Mouse (Mus musculus) stomach, embryonic 15.5 days (tissue): ENCODE measurements at regions not wholly inside any gene's neighbourhood (a gene's known extent, or its start where the extent isn't known, plus 50 kb on each side); places are given as distances from the start of the nearest gene placed in this dataset.
"Not testable (repeated sequence)": the region's sequence is repeated elsewhere in the genome, so short reads cannot be mapped to it uniquely, and the experiment has no call there.

Experiments
- ATAC-seq: fragments of 200-750 bp; cut with Nextera tagmentation; 2 replicates; pipeline ENCODE4 v1.8.0; 2017; ENCODE audit warnings: low read depth, moderate number of reproducible peaks, moderate TSS enrichment; ENCODE audit not compliant: insufficient read depth, low FRiP score
- H3K27ac ChIP-seq: fragments of 300-500 bp; sonication (generic); 2 replicates; pipeline ENCODE4 v1.5.1; 2015; ENCODE audit warnings: mild to moderate bottlenecking, inconsistent platforms
- H3K27me3 ChIP-seq: fragments of 300-500 bp; sonication (generic); replicated peaks from 2 replicates; pipeline ENCODE4 v1.6.1; 2015; ENCODE audit warnings: inconsistent platforms
- H3K36me3 ChIP-seq: fragments of 300-500 bp; sonication (generic); 2 replicates; pipeline ENCODE4 v1.6.1; 2015; ENCODE audit warnings: inconsistent platforms
- H3K4me1 ChIP-seq: fragments of 300-500 bp; sonication (generic); 2 replicates; pipeline ENCODE4 v1.6.1; 2015; ENCODE audit warnings: inconsistent platforms
- H3K4me2 ChIP-seq: fragments of 300-500 bp; sonication (generic); 2 replicates; pipeline ENCODE4 v1.6.1; 2015; ENCODE audit warnings: mild to moderate bottlenecking, inconsistent platforms
- H3K4me3 ChIP-seq: fragments of 300-500 bp; sonication (generic); replicated peaks from 2 replicates; pipeline ENCODE4 v1.5.1; 2015; ENCODE audit warnings: inconsistent platforms
- H3K9ac ChIP-seq: fragments of 300-500 bp; sonication (generic); 2 replicates; pipeline ENCODE4 v1.6.1; 2015; ENCODE audit warnings: inconsistent platforms
- H3K9me3 ChIP-seq: fragments of 300-500 bp; sonication (generic); 2 replicates; pipeline ENCODE4 v1.6.1; 2016; ENCODE audit warnings: inconsistent platforms
- WGBS: fragments of 180-500 bp; shearing (Covaris S2); methylation state at CpG from one replicate; pipeline ENCODE4 v1.1.7; 2015; 5-methylcytosine and 5-hydroxymethylcytosine counted together

DNA sequence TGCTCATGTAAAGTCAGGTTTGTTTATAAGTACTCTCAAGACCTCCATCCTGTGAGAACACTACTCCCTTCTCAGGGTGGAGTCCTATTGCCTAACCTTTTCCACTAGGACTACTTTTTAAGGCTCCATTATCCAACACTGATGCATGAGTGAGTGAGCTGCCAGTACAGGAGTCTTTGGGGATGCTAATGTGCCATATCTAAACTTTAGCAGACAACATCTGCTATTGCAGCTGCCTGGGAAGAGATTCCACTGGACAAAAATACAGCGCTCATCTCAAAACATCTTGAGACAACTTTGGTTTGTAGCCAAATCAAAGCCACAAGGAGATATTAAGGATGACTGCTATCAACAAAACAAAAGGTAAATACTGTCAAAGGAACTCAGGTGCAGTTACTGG lies 52.3 kb upstream of the Gm10985 start:
- WGBS, result 90% methylated on average over 1 of the region's 1 CpGs
- Histone ChIP-seq H3K9ac (no peak overlapping the region), H3K27me3 (no peaks in the 10 kb centered on the region), H3K4me2 (no peak overlapping the region), H3K4me1 (no peaks in the 10 kb centered on the region), H3K9me3 (no peaks in the 10 kb centered on the region), H3K36me3 (no peaks in the 10 kb centered on the region), H3K27ac (no peak overlapping the region), H3K4me3 (no peak overlapping the region)
- ATAC-seq, result no peak

- Histone ChIP-seq H3K36me3 (no peaks in the 10 kb centered on the region), H3K27ac (no peak overlapping the region), H3K4me1 (no peaks in the 10 kb centered on the region), H3K9me3 (no peaks in the 10 kb centered on the region), H3K27me3 (no peaks in the 10 kb centered on the region), H3K4me3 (no peak overlapping the region), H3K4me2 (no peak overlapping the region), H3K9ac (no peak overlapping the region)
- no peak for ATAC-seq
These were observed 55.2 kb upstream of the Gm10985 start for GRCm38 (mm10) chr3:53789706-53790105.

GRCm38 (mm10) chr3:53785201-53785600 lies 59.7 kb upstream of the Gm10985 start:
- Histone ChIP-seq H3K36me3 (no peaks in the 10 kb centered on the region), H3K9me3 (no peaks in the 10 kb centered on the region), H3K27ac (no peak overlapping the region), H3K9ac (no peak overlapping the region), H3K4me1 (no peaks in the 10 kb centered on the region), H3K4me3 (no peak overlapping the region), H3K4me2 (no peak overlapping the region), H3K27me3 (no peaks in the 10 kb centered on the region)
- WGBS, result 50% methylated on average over 3 of the region's 3 CpGs
- no peak for ATAC-seq

DNA sequence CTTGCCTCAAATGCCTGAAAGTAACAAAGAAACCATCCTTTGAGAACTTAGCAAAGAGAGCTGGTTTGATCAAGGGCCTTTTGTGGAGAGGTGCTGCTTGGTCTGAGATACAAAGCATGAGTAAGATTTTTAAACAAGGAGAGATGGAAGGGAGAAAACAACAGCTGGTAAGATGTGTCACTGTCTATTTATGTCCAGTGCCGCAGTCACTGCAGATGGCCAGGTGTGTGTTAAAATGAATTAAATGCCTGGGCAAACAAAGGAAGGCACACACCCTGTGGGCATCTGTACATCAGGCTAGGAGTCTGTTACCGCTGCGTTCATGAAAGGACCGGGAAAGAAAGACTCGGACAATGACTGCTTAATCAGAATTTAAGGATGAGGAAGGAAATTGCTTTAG lies 68.2 kb upstream of the Gm10985 start:
- no peak overlapping the region for H3K9ac ChIP-seq
- H3K27me3 ChIP-seq, result no peaks in the 10 kb centered on the region
- no peaks in the 10 kb centered on the region for H3K36me3 ChIP-seq
- no peaks in the 10 kb centered on the region for H3K9me3 ChIP-seq
- ATAC-seq, result no peak
- no peaks in the 10 kb centered on the region for H3K4me1 ChIP-seq
- H3K4me2 ChIP-seq, result no peak overlapping the region
- H3K27ac ChIP-seq, result no peak overlapping the region
- no peak overlapping the region for H3K4me3 ChIP-seq
- WGBS, result 76% methylated on average over 5 of the region's 5 CpGs

GRCm38 (mm10) chr3:53767601-53768000 lies 77.3 kb upstream of the Gm10985 start:
- Histone ChIP-seq H3K9ac (no peak overlapping the region), H3K9me3 (no peaks in the 10 kb centered on the region), H3K27me3 (no peaks in the 10 kb centered on the region), H3K27ac (no peak overlapping the region), H3K36me3 (no peaks in the 10 kb centered on the region), H3K4me3 (no peak overlapping the region), H3K4me2 (no peak overlapping the region), H3K4me1 (no peaks in the 10 kb centered on the region)
- ATAC-seq, result peak; percentile 35; the same call in 1 of the 2 replicates

DNA sequence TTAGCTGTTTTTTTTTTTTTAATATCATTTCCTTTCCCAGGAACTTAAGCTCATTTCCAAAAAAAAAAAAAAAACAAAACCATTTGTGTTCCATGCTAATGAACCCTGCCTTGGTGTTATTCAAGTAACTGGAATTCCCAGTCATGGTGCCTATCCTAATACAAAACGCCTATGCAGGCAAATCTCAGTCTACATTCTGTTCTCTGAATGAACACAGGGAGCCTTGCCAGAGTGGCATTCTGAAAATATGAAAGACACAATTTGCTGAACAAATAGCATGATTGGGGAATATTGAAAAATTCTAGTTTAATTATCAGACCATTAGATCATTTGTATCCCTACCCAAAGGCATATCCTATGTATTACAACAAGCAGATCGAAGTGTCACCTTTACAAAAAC lies 80.9 kb upstream of the Gm10985 start:
- no peak overlapping the region for H3K4me3 ChIP-seq
- no peak overlapping the region for H3K9ac ChIP-seq
- WGBS, result 85% methylated on average over 2 of the region's 2 CpGs
- no peaks in the 10 kb centered on the region for H3K4me1 ChIP-seq
- no peak overlapping the region for H3K27ac ChIP-seq
- no peaks in the 10 kb centered on the region for H3K36me3 ChIP-seq
- no peaks in the 10 kb centered on the region for H3K9me3 ChIP-seq
- no peaks in the 10 kb centered on the region for H3K27me3 ChIP-seq
- no peak for ATAC-seq
- H3K4me2 ChIP-seq, result no peak overlapping the region

DNA sequence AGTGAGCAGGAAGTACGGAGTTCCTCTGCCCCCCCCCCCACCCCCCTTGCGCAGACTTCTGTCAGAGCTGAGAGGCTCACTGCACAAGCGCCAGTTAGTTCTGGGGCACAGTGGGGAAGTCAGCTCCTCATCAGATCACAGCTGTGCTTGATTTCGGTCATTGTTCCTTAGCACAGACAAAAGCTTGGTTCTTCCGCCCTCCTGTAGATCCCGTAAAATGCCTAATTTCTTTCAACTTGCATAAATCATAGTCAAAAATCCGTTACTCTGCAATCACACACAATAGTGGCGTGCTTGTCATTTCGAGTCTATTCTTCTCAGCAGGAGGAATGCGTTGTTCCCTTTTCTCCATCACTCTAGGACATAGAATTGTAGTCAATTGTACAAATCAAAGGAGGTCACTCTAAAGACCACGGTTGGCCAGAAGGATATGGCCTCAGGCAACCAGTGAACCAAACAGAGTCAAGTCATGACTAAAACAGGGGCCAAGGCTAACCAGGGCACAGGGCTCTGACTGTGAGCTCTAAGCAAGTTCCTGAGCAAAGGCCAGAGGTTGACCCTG lies 83.3 kb upstream of the Gm10985 start:
- Histone ChIP-seq H3K4me3 (no peak overlapping the region), H3K9me3 (no peaks in the 10 kb centered on the region), H3K27ac (no peak overlapping the region), H3K4me1 (no peaks in the 10 kb centered on the region), H3K27me3 (no peaks in the 10 kb centered on the region), H3K4me2 (no peak overlapping the region), H3K36me3 (no peaks in the 10 kb centered on the region), H3K9ac (no peak overlapping the region)
- 65% methylated on average over 11 of the region's 11 CpGs for WGBS
- no peak for ATAC-seq

GRCm38 (mm10) chr3:53756115-53756853 lies 88.6 kb upstream of the Gm10985 start:
- Histone ChIP-seq H3K4me3 (no peak overlapping the region), H3K27me3 (no peaks in the 10 kb centered on the region), H3K36me3 (no peaks in the 10 kb centered on the region), H3K27ac (no peak overlapping the region), H3K4me1 (no peaks in the 10 kb centered on the region), H3K9ac (no peak overlapping the region), H3K4me2 (peak overlapping the region; percentile 19; the same call in 1 of the 2 replicates), H3K9me3 (no peaks in the 10 kb centered on the region)
- no peak for ATAC-seq
- 24% methylated on average over 10 of the region's 10 CpGs for WGBS

GRCm38 (mm10) chr3:53737161-53737560 lies 80.0 kb upstream of the Frem2 start:
- no peak overlapping the region for H3K4me2 ChIP-seq
- 32% methylated on average over 4 of the region's 4 CpGs for WGBS
- ATAC-seq, result no peak

GRCm38 (mm10) chr3:53735607-53736006 lies 78.5 kb upstream of the Frem2 start:
- not testable (repeated sequence) for H3K4me3 ChIP-seq, H3K4me1 ChIP-seq, H3K27ac ChIP-seq, H3K4me2 ChIP-seq, ATAC-seq, H3K27me3 ChIP-seq, H3K9me3 ChIP-seq, H3K9ac ChIP-seq, H3K36me3 ChIP-seq
- 88% methylated on average over 3 of the region's 3 CpGs for WGBS

More at GRCm38 (mm10) chr3:53737161-53737560, 80.0 kb upstream of the Frem2 start:
- Histone ChIP-seq H3K9ac (no peak overlapping the region), H3K9me3 (no peaks in the 10 kb centered on the region), H3K27ac (no peak overlapping the region), H3K4me3 (no peak overlapping the region), H3K4me1 (no peaks in the 10 kb centered on the region), H3K36me3 (no peaks in the 10 kb centered on the region), H3K27me3 (no peaks in the 10 kb centered on the region)

DNA sequence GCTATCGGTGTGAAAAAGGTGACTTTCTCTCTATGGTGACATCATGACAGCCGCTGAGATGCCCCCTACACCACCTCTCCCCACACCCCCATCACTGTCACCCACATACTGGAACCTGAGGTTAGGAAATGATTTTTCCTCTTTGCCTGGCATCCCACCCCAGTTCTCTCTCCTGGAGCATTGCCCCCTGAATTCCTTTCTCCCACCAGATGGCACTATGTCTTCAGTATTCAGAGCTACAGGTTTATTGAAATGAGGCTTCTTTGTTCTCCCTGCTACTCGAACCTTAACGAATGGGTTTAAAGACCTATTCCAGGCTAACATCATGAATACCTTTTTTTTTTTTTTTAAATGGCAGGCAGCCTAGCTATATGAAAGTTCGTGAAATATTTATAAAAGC lies 78.0 kb upstream of the Frem2 start:
- H3K4me3 ChIP-seq, result no peak overlapping the region
- H3K27ac ChIP-seq, result no peak overlapping the region
- no peaks in the 10 kb centered on the region for H3K36me3 ChIP-seq
- H3K9ac ChIP-seq, result no peak overlapping the region
- 37% methylated on average over 5 of the region's 5 CpGs for WGBS
- no peak; the same call in 1 of the 2 replicates for ATAC-seq
- peaks cover 1% of the 10 kb centered on the region; the same call in 1 of the 2 replicates for H3K4me1 ChIP-seq
- no peaks in the 10 kb centered on the region for H3K9me3 ChIP-seq
- no peak overlapping the region for H3K4me2 ChIP-seq
- H3K27me3 ChIP-seq, result no peaks in the 10 kb centered on the region

DNA sequence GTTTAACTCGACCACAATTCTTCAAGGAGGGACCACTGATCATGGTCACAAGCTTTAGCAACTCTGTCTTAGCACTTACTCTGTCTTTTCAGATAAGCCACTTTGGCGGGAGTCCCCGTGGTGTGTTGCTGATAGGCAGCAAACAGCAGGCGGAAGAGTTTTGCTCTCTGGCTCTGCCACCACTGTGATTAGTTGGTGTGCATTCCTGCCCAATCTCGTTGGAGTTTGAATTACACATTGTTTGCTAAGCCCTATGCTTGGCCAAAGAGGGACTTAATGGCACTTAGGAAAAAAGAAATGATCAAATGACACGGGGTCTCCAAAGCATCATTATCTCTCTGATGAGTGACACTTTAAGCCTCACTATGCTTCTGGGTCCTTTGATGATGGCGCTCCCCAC lies 73.3 kb upstream of the Frem2 start:
- no peaks in the 10 kb centered on the region for H3K9me3 ChIP-seq
- H3K9ac ChIP-seq, result no peak overlapping the region
- no peaks in the 10 kb centered on the region for H3K27me3 ChIP-seq
- H3K4me3 ChIP-seq, result no peak overlapping the region
- WGBS, result 27% methylated on average over 7 of the region's 7 CpGs
- H3K27ac ChIP-seq, result no peak overlapping the region
- H3K4me1 ChIP-seq, result peaks cover 4% of the 10 kb centered on the region; the same call in 1 of the 2 replicates
- no peaks in the 10 kb centered on the region for H3K36me3 ChIP-seq
- ATAC-seq, result no peak
- H3K4me2 ChIP-seq, result peak overlapping the region; percentile 20; the same call in 1 of the 2 replicates
